Mouse (Mus musculus) embryonic facial prominence, embryonic 14.5 days (tissue): ENCODE measurements at regions not wholly inside any gene's neighbourhood (a gene's known extent, or its start where the extent isn't known, plus 50 kb on each side); places are given as distances from the start of the nearest gene placed in this dataset.

Source experiments
- ATAC-seq: fragments of 200-750 bp; cut with Nextera tagmentation; 2 replicates; pipeline ENCODE4 v1.8.0; 2017; ENCODE audit warnings: low read depth, moderate number of reproducible peaks, moderate TSS enrichment
- DNase-seq: peaks from one replicate; pipeline ENCODE4 v3.0.0-alpha.2; 2015; ENCODE audit warnings: low spot score
- H3K27ac ChIP-seq: fragments of 300-500 bp; sonication (generic); replicated peaks from 2 replicates; pipeline ENCODE4 v1.5.1; 2014; ENCODE audit warnings: low read depth, mild to moderate bottlenecking, low read length, moderate library complexity
- H3K27me3 ChIP-seq: fragments of 300-500 bp; sonication (generic); replicated peaks from 2 replicates; pipeline ENCODE4 v1.6.1; 2014; ENCODE audit warnings: low read length; ENCODE audit not compliant: control insufficient read depth, insufficient read depth
- H3K36me3 ChIP-seq: fragments of 300-500 bp; sonication (generic); 2 replicates; pipeline ENCODE4 v1.6.1; 2014; ENCODE audit warnings: low read length, mixed read lengths; ENCODE audit not compliant: control insufficient read depth, insufficient read depth
- H3K4me1 ChIP-seq: fragments of 300-500 bp; sonication (generic); 2 replicates; pipeline ENCODE4 v1.6.1; 2014; ENCODE audit warnings: antibody characterized with exemption, low read length; ENCODE audit not compliant: control insufficient read depth, insufficient read depth
- H3K4me2 ChIP-seq: fragments of 300-500 bp; sonication (generic); 2 replicates; pipeline ENCODE4 v1.6.1; 2014; ENCODE audit warnings: low read depth, mild to moderate bottlenecking, low read length, moderate library complexity, mixed read lengths
- H3K4me3 ChIP-seq: fragments of 300-500 bp; sonication (generic); 2 replicates; pipeline ENCODE4 v1.5.1; 2014; ENCODE audit warnings: low read depth, mild to moderate bottlenecking, low read length
- H3K9ac ChIP-seq: fragments of 300-500 bp; sonication (generic); 2 replicates; pipeline ENCODE4 v1.6.1; 2014; ENCODE audit warnings: low read depth, mild to moderate bottlenecking, low read length, moderate library complexity, mixed read lengths
- H3K9me3 ChIP-seq: fragments of 300-500 bp; sonication (generic); 2 replicates; pipeline ENCODE4 v1.6.1; 2016; ENCODE audit warnings: low read length; ENCODE audit not compliant: control insufficient read depth
- WGBS: fragments of 180-500 bp; shearing (Covaris S2); extraction: QIAGEN DNeasy Blood & Tissue Kit; methylation state at CpG from one replicate; pipeline ENCODE4 v1.1.7; 2014; 5-methylcytosine and 5-hydroxymethylcytosine counted together

DNA sequence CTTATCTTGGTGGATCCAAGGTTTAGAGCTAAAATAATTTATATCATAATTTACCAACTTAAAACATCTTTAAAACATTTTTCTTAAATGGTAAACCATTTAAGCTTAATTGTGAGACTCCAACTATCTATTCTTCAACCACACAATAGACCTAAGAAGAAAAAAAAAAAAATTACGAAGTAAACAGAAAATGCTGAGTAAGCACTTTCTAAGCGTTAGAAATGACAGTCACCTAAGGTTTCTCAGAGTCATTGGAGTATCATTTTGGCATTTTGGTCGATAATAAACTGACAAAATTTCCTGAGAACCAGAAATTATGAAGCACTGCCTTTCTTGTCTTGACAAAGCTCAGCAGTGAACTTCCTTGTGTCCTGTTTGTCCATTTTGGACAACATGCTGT is 1323.7 kb upstream of the Pcdh7 start:
- no peak overlapping the region for H3K9ac ChIP-seq
- no peak overlapping the region for H3K4me3 ChIP-seq
- no peaks in the 10 kb centered on the region for H3K36me3 ChIP-seq
- H3K27ac ChIP-seq: no peak overlapping the region
- WGBS: 70% methylated on average over 3 of the region's 3 CpGs
- no peak for DNase-seq
- no peaks in the 10 kb centered on the region for H3K4me1 ChIP-seq
- H3K4me2 ChIP-seq: no peak overlapping the region
- H3K27me3 ChIP-seq: no peaks in the 10 kb centered on the region
- ATAC-seq: no peak
- H3K9me3 ChIP-seq: no peaks in the 10 kb centered on the region

DNA sequence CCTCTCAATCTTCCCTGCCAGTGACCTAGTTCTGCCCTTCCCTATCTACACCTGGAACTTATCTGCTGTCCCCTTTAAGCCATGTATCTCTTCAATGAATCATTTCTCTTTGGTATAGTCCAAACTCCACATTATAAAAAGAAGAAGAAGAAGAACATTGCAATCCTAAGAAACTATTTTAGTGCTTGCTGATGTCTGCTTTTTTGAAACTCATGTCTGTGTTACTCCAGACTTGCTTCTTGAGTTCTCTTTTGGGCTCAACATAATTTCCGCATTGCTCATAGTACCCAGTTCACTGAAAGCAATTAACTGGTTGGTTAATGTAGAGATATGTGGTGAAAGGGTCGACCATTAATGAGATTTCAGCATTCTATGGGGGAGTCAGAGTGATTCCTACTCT is 1282.8 kb upstream of the Pcdh7 start:
- H3K4me3 ChIP-seq: no peak overlapping the region
- no peaks in the 10 kb centered on the region for H3K9me3 ChIP-seq
- ATAC-seq: no peak
- H3K27ac ChIP-seq: no peak overlapping the region
- no peaks in the 10 kb centered on the region for H3K27me3 ChIP-seq
- 72% methylated on average over 2 of the region's 2 CpGs for WGBS
- no peak overlapping the region for H3K9ac ChIP-seq
- H3K4me2 ChIP-seq: no peak overlapping the region
- no peaks in the 10 kb centered on the region for H3K36me3 ChIP-seq
- DNase-seq: no peak
- no peaks in the 10 kb centered on the region for H3K4me1 ChIP-seq

DNA sequence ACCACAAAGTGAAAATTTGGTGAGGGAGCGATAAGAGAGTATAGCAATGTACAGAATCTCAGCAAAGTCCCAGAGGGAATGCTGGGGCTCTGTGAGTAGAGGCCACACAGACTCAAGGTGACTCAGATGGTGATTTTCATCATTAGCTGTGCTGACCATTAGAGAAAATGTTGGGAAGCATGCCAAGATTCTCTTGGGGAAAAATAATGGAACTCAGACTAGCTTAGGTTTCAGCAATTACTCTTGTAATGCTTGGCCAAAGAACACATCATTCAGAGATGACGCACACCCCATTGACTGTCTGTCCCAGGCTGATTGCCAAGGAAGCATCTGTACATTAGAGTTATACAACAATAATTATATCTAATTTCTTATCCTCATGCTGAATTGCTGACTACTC is 1277.3 kb upstream of the Pcdh7 start:
- DNase-seq (peak; percentile 83), ATAC-seq (peak; percentile 33)
- H3K4me3 ChIP-seq: no peak overlapping the region
- no peaks in the 10 kb centered on the region for H3K27me3 ChIP-seq
- 69% methylated on average over 2 of the region's 2 CpGs for WGBS
- no peaks in the 10 kb centered on the region for H3K36me3 ChIP-seq
- no peak overlapping the region for H3K4me2 ChIP-seq
- H3K27ac ChIP-seq: no peak overlapping the region
- H3K9ac ChIP-seq: no peak overlapping the region
- H3K4me1 ChIP-seq: no peaks in the 10 kb centered on the region
- no peaks in the 10 kb centered on the region for H3K9me3 ChIP-seq

GRCm38 (mm10) chr5:56487739-56488138 is 1230.0 kb upstream of the Pcdh7 start:
- Histone ChIP-seq H3K27ac (no peak overlapping the region), H3K9me3 (no peaks in the 10 kb centered on the region), H3K4me1 (no peaks in the 10 kb centered on the region), H3K36me3 (no peaks in the 10 kb centered on the region), H3K4me3 (no peak overlapping the region), H3K4me2 (no peak overlapping the region), H3K27me3 (no peaks in the 10 kb centered on the region), H3K9ac (no peak overlapping the region)
- WGBS: 86% methylated on average over 4 of the region's 4 CpGs
- DNase-seq: no peak
- ATAC-seq: no peak
